Mouse (Mus musculus): ENCODE data around the gene Ephb1.

- no peak for TF ChIP-seq POLR2AphosphoS2 (IDR thresholded peaks at IDR 0.05; ENCODE audit: insufficient read length, low read depth)
- TF ChIP-seq MYOG (IDR thresholded peaks at IDR 0.05; ENCODE audit: control insufficient read depth in 1 of 3, insufficient read depth in 1 of 3, insufficient read length in 2 of 3, low read depth in 2 of 3): no peak
- no peak for TF ChIP-seq POLR2A (IDR thresholded peaks at IDR 0.05; ENCODE audit: insufficient read length, low read depth)
- TF ChIP-seq MYOD1 (IDR thresholded peaks at IDR 0.05; ENCODE audit: control insufficient read depth in 1 of 3, insufficient read length in 2 of 3, low read depth in 2 of 3): no peak
- no peak for TF ChIP-seq E2F4 (IDR thresholded peaks at IDR 0.05; ENCODE audit: insufficient read depth)
- no peak for TF ChIP-seq TCF12 (IDR thresholded peaks at IDR 0.05; ENCODE audit: insufficient read depth, poor library complexity, severe bottlenecking)
- TF ChIP-seq MAX (IDR thresholded peaks at IDR 0.05; ENCODE audit: low read depth): no peak
- no peak for TF ChIP-seq USF1 (IDR thresholded peaks at IDR 0.05; ENCODE audit: low read depth)
- no peak for TF ChIP-seq CEBPB (IDR thresholded peaks at IDR 0.05; ENCODE audit: insufficient read depth, poor library complexity, severe bottlenecking)
- TF ChIP-seq SRF (IDR thresholded peaks at IDR 0.05; ENCODE audit: control insufficient read depth, insufficient read length, low read depth): no peak
- TF ChIP-seq TCF3 (IDR thresholded peaks at IDR 0.05; ENCODE audit: insufficient read length, low read depth): no peak
- no peak for TF ChIP-seq REST (IDR thresholded peaks at IDR 0.05; ENCODE audit: insufficient read depth, insufficient read length)
Observed at GRCm38 (mm10) chr9:101875306-101875705, 479.2 kb downstream of the Ephb1 start.

Data from myocyte (in vitro differentiated cells).